Mouse (Mus musculus): ENCODE measurements around the gene Sdhd. TPM values are rescaled to one million over a fixed set of nuclear protein-coding genes. Genes with fewer than 3 reads are reported as not detected.

Sdhd gene
- polyA plus RNA-seq, 1 experiment from 2014 or later, result 296 TPM

GRCm38 (mm10) chr9:50554241-50555093 lies 49.1 kb downstream of the Sdhd start, which contains the start of gene Il18:
Gene Il18, plus strand, starts transcription at chr9:50554827.
- H3K4me2 ChIP-seq, result peak within 1 kb of the TSS; percentile 23
- no peak for ATAC-seq (ENCODE audit: insufficient read depth)
- 0 out of 2 replicates have a peak within 1 kb of the TSS, but pooled peaks have one; percentile 0 for H3K4me3 ChIP-seq (replicated peaks)

DNA sequence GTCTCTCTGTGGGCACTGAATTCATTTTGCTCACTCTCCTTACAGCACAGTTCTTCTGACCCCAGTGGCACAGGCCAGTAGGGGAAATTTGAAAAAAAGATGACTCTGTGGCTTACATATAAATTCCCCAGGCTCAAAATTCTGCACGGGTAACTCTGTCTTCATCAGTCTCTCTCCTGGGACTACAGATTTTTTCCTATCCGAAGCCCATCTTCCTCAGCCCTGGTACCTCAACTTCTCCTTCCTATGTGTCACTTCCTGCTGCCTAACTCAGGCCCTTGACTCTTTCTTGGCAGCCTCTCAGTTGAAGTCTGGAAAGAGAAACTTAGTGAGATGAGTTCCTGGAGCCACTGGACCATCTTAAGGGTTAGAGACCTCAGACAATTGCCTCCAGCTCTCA lies 50.1 kb downstream of the Sdhd start:
- H3K4me3 ChIP-seq (replicated peaks), result no peak overlapping the region
- H3K27ac ChIP-seq (replicated peaks), result no peak overlapping the region
- no peak overlapping the region for H3K9ac ChIP-seq
- no peak overlapping the region for H3K4me2 ChIP-seq
- ATAC-seq (ENCODE audit: insufficient read depth), result no peak
- no peaks in the 10 kb centered on the region for H3K4me1 ChIP-seq (replicated peaks)
- no peaks in the 10 kb centered on the region for H3K36me3 ChIP-seq (replicated peaks)
- no peaks in the 10 kb centered on the region for H3K9me3 ChIP-seq (replicated peaks)
- no peaks in the 10 kb centered on the region for H3K27me3 ChIP-seq
- WGBS (ENCODE audit: insufficient replicate concordance), result 29% methylated on average over 2 of the region's 2 CpGs

More at GRCm38 (mm10) chr9:50554241-50555093, 49.1 kb downstream of the Sdhd start, which contains the start of gene Il18:
- Histone ChIP-seq H3K4me1 (replicated peaks) (no peaks in the 10 kb centered on the region), H3K27me3 (no peaks in the 10 kb centered on the region), H3K9me3 (replicated peaks) (no peaks in the 10 kb centered on the region), H3K9ac (no peak within 1 kb of the TSS), H3K36me3 (replicated peaks) (no peaks in the 10 kb centered on the region), H3K27ac (replicated peaks) (no peak within 1 kb of the TSS)
- WGBS (ENCODE audit: insufficient replicate concordance), result 29% methylated on average over 12 of the region's 12 CpGs

- Histone ChIP-seq H3K27me3 (no peaks in the 10 kb centered on the region), H3K9ac (no peak overlapping the region), H3K9me3 (replicated peaks) (no peaks in the 10 kb centered on the region), H3K36me3 (replicated peaks) (no peaks in the 10 kb centered on the region), H3K4me1 (replicated peaks) (no peaks in the 10 kb centered on the region), H3K27ac (replicated peaks) (no peak overlapping the region), H3K4me2 (no peak overlapping the region), H3K4me3 (replicated peaks) (no peak overlapping the region)
- WGBS (ENCODE audit: insufficient replicate concordance), result 38% methylated on average over 5 of the region's 5 CpGs
- ATAC-seq (ENCODE audit: insufficient read depth), result no peak
Measured at GRCm38 (mm10) chr9:50552206-50552605, 51.4 kb downstream of the Sdhd start.

GRCm38 (mm10) chr9:50548936-50549335 lies 54.7 kb downstream of the Sdhd start:
- no peak overlapping the region for H3K4me2 ChIP-seq
- H3K9ac ChIP-seq, result no peak overlapping the region
- no peak overlapping the region for H3K27ac ChIP-seq (replicated peaks)
- WGBS (ENCODE audit: insufficient replicate concordance), result 66% methylated on average over 4 of the region's 4 CpGs
- no peak overlapping the region for H3K4me3 ChIP-seq (replicated peaks)
- H3K9me3 ChIP-seq (replicated peaks), result no peaks in the 10 kb centered on the region
- H3K36me3 ChIP-seq (replicated peaks), result no peaks in the 10 kb centered on the region
- no peaks in the 10 kb centered on the region for H3K4me1 ChIP-seq (replicated peaks)
- H3K27me3 ChIP-seq, result no peaks in the 10 kb centered on the region
- no peak for ATAC-seq (ENCODE audit: insufficient read depth)

DNA sequence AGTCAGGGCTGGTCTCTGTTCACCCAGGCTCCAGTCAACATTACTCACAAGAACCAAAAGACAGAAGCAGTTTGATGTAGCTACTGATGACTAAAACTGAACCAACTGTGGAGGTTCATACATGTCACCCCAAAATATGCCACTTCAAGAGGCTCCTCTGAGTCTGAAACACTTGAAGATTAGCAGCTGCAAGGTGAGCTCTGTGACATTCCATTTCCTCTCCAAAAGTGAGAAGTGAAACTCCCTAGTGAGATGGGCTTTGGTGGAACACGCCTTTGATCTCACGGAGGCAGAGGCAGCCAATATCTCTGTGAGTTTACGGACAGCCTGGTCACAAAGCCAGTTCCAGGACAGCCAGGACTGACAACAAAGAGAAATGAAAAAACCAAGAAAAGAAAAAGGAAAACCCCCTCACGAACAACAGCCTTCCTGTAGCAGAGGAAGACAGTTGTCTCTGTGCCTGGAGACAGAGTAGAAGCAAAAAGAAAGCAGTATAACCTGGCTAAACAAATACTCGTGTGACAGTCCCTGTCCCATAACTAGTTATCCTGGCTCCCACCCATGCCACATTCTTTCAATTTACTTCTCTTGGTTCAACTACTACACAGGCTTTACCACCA lies 55.6 kb downstream of the Sdhd start:
- Histone ChIP-seq H3K36me3 (replicated peaks) (no peaks in the 10 kb centered on the region), H3K27me3 (no peaks in the 10 kb centered on the region), H3K9me3 (replicated peaks) (no peaks in the 10 kb centered on the region), H3K9ac (no peak overlapping the region), H3K27ac (replicated peaks) (no peak overlapping the region), H3K4me1 (replicated peaks) (no peaks in the 10 kb centered on the region), H3K4me3 (replicated peaks) (no peak overlapping the region), H3K4me2 (no peak overlapping the region)
- no peak for ATAC-seq (ENCODE audit: insufficient read depth)
- WGBS (ENCODE audit: insufficient replicate concordance), result 21% methylated on average over 5 of the region's 5 CpGs

Other genes with a start within 250 kb of the Sdhd start
- 0.17 and 0.35 TPM in 2 replicates for gene Plet1, start 109.3 kb downstream of the Sdhd start, polyA plus RNA-seq (2015; fragmentation: Nextera tagmentation; extraction: Ambion mirVana)
- gene Pts, start 75.1 kb downstream of the Sdhd start, polyA plus RNA-seq (2015; fragmentation: Nextera tagmentation; extraction: Ambion mirVana), result 32.6 and 36.1 TPM in 2 replicates
- 10.1 and 11.1 TPM in 2 replicates for gene Il18, start 49.0 kb downstream of the Sdhd start, polyA plus RNA-seq (2015; fragmentation: Nextera tagmentation; extraction: Ambion mirVana)
- gene Bco2, start 48.6 kb downstream of the Sdhd start, polyA plus RNA-seq (2015; fragmentation: Nextera tagmentation; extraction: Ambion mirVana), result 0.60 and 0.67 TPM in 2 replicates
- gene Tex12, start 42.5 kb downstream of the Sdhd start, polyA plus RNA-seq (2015; fragmentation: Nextera tagmentation; extraction: Ambion mirVana), result not detected in 2 replicates
- 130 and 158 TPM in 2 replicates for gene Timm8b, start 98 bp upstream of the Sdhd start, polyA plus RNA-seq (2015; fragmentation: Nextera tagmentation; extraction: Ambion mirVana)
- 0.75 and 1.0 TPM in 2 replicates for gene Pih1d2, start 13.5 kb upstream of the Sdhd start, polyA plus RNA-seq (2015; fragmentation: Nextera tagmentation; extraction: Ambion mirVana)
- 5.6 and 7.0 TPM in 2 replicates for gene Nkapd1, start 13.7 kb upstream of the Sdhd start, polyA plus RNA-seq (2015; fragmentation: Nextera tagmentation; extraction: Ambion mirVana)
- 23.2 and 24.6 TPM in 2 replicates for gene Dlat, start 56.0 kb upstream of the Sdhd start, polyA plus RNA-seq (2015; fragmentation: Nextera tagmentation; extraction: Ambion mirVana)
- gene Dixdc1, start 135.7 kb upstream of the Sdhd start, polyA plus RNA-seq (2015; fragmentation: Nextera tagmentation; extraction: Ambion mirVana), result 1.4 and 1.8 TPM in 2 replicates
- 3.9 and 4.1 TPM in 2 replicates for gene 2310030G06Rik, start 142.7 kb upstream of the Sdhd start, polyA plus RNA-seq (2015; fragmentation: Nextera tagmentation; extraction: Ambion mirVana)
- gene Cryab, start 147.5 kb upstream of the Sdhd start, polyA plus RNA-seq (2015; fragmentation: Nextera tagmentation; extraction: Ambion mirVana), result 9.9 and 15.2 TPM in 2 replicates
- gene Hspb2, start 148.5 kb upstream of the Sdhd start, polyA plus RNA-seq (2015; fragmentation: Nextera tagmentation; extraction: Ambion mirVana), result 2.1 and 3.5 TPM in 2 replicates
- 8.5 and 10.3 TPM in 2 replicates for gene Fdxacb1, start 164.4 kb upstream of the Sdhd start, polyA plus RNA-seq (2015; fragmentation: Nextera tagmentation; extraction: Ambion mirVana)
- gene Alg9, start 171.2 kb upstream of the Sdhd start, polyA plus RNA-seq (2015; fragmentation: Nextera tagmentation; extraction: Ambion mirVana), result 14.3 and 14.4 TPM in 2 replicates
- 17.4 and 18.6 TPM in 2 replicates for gene 1110032A03Rik, start 171.7 kb upstream of the Sdhd start, polyA plus RNA-seq (2015; fragmentation: Nextera tagmentation; extraction: Ambion mirVana)
- 68.8 and 70.2 TPM in 2 replicates for gene Ppp2r1b, start 241.5 kb upstream of the Sdhd start, polyA plus RNA-seq (2015; fragmentation: Nextera tagmentation; extraction: Ambion mirVana)

Data from liver, embryonic 15.5 days (tissue).